Mouse (Mus musculus): Measurements from ENCODE around the gene A430078G23Rik. TPM values are rescaled to one million over a fixed set of nuclear protein-coding genes. Genes with fewer than 3 reads are reported as not detected.

The A430078G23Rik gene
- total and polyA plus RNA-seq, 2 experiments from 2014 or later: not detected

GRCm38 (mm10) chr8:3416846-3417245, 63.6 kb downstream of the A430078G23Rik start:
- ATAC-seq: no peak
- no peaks in the 10 kb centered on the region for H3K27me3 ChIP-seq (ENCODE audit: insufficient read depth, low read length)
- 29% methylated on average over 4 of the region's 4 CpGs for WGBS

GRCm38 (mm10) chr8:3417455-3417854, 64.2 kb downstream of the A430078G23Rik start:
- Histone ChIP-seq H3K4me3 (ENCODE audit: low read length) (no peak overlapping the region), H3K9ac (replicated peaks; ENCODE audit: low read length) (no peak overlapping the region), H3K27ac (no peak overlapping the region), H3K9me3 (ENCODE audit: low read length) (no peaks in the 10 kb centered on the region), H3K27me3 (ENCODE audit: insufficient read depth, low read length) (no peaks in the 10 kb centered on the region), H3K36me3 (ENCODE audit: insufficient read depth, low read length) (no peaks in the 10 kb centered on the region), H3K4me2 (ENCODE audit: low read depth, low read length) (no peak overlapping the region), H3K4me1 (ENCODE audit: insufficient read depth, low read length) (0 out of 2 replicates have a peak, but pooled peaks cover 8% of the 10 kb centered on the region)
- WGBS: 12% methylated on average over 8 of the region's 8 CpGs
- peak; percentile 25 for DNase-seq (ENCODE audit: low spot score)
- ATAC-seq: no peak
- no peak for TF ChIP-seq CTCF (IDR thresholded peaks at IDR 0.05; ENCODE audit: low read depth)

More at GRCm38 (mm10) chr8:3416846-3417245, 63.6 kb downstream of the A430078G23Rik start:
- H3K36me3 ChIP-seq (ENCODE audit: insufficient read depth, low read length): no peaks in the 10 kb centered on the region
- no peak overlapping the region for H3K4me2 ChIP-seq (ENCODE audit: low read depth, low read length)
- no peaks in the 10 kb centered on the region for H3K9me3 ChIP-seq (ENCODE audit: low read length)
- no peak for DNase-seq (ENCODE audit: low spot score)
- H3K4me3 ChIP-seq (ENCODE audit: low read length): no peak overlapping the region
- no peak overlapping the region for H3K9ac ChIP-seq (replicated peaks; ENCODE audit: low read length)
- no peak for TF ChIP-seq CTCF (IDR thresholded peaks at IDR 0.05; ENCODE audit: low read depth)
- no peak overlapping the region for H3K27ac ChIP-seq
- H3K4me1 ChIP-seq (ENCODE audit: insufficient read depth, low read length): 0 out of 2 replicates have a peak, but pooled peaks cover 8% of the 10 kb centered on the region

- no peak for DNase-seq (ENCODE audit: low spot score)
- 77% methylated on average over 1 of the region's 1 CpGs for WGBS
- no peak overlapping the region for H3K27ac ChIP-seq
These were observed 64.9 kb downstream of the A430078G23Rik start for GRCm38 (mm10) chr8:3418101-3418500.

GRCm38 (mm10) chr8:3420105-3420706, 67.0 kb downstream of the A430078G23Rik start:
- WGBS: 78% methylated on average over 10 of the region's 10 CpGs
- TF ChIP-seq CTCF (IDR thresholded peaks at IDR 0.05; ENCODE audit: low read depth): no peak
- H3K27ac ChIP-seq: peak overlapping the region; percentile 48; the same call in 1 of the 2 replicates
- 0 out of 2 replicates have a peak, but pooled peaks cover 8% of the 10 kb centered on the region for H3K4me1 ChIP-seq (ENCODE audit: insufficient read depth, low read length)
- H3K36me3 ChIP-seq (ENCODE audit: insufficient read depth, low read length): no peaks in the 10 kb centered on the region
- no peak overlapping the region for H3K9ac ChIP-seq (replicated peaks; ENCODE audit: low read length)
- DNase-seq (ENCODE audit: low spot score): no peak
- no peak overlapping the region for H3K4me2 ChIP-seq (ENCODE audit: low read depth, low read length)
- no peaks in the 10 kb centered on the region for H3K27me3 ChIP-seq (ENCODE audit: insufficient read depth, low read length)
- no peak for ATAC-seq
- no peaks in the 10 kb centered on the region for H3K9me3 ChIP-seq (ENCODE audit: low read length)
- H3K4me3 ChIP-seq (ENCODE audit: low read length): no peak overlapping the region

More at GRCm38 (mm10) chr8:3418101-3418500, 64.9 kb downstream of the A430078G23Rik start:
- no peak overlapping the region for H3K9ac ChIP-seq (replicated peaks; ENCODE audit: low read length)
- no peaks in the 10 kb centered on the region for H3K9me3 ChIP-seq (ENCODE audit: low read length)
- ATAC-seq: no peak
- TF ChIP-seq CTCF (IDR thresholded peaks at IDR 0.05; ENCODE audit: low read depth): no peak
- H3K4me3 ChIP-seq (ENCODE audit: low read length): no peak overlapping the region
- no peaks in the 10 kb centered on the region for H3K27me3 ChIP-seq (ENCODE audit: insufficient read depth, low read length)
- H3K4me2 ChIP-seq (ENCODE audit: low read depth, low read length): no peak overlapping the region
- H3K4me1 ChIP-seq (ENCODE audit: insufficient read depth, low read length): 0 out of 2 replicates have a peak, but pooled peaks cover 8% of the 10 kb centered on the region
- no peaks in the 10 kb centered on the region for H3K36me3 ChIP-seq (ENCODE audit: insufficient read depth, low read length)

- Histone ChIP-seq H3K27ac (no peak overlapping the region), H3K4me1 (ENCODE audit: insufficient read depth, low read length) (0 out of 2 replicates have a peak, but pooled peaks cover 8% of the 10 kb centered on the region), H3K4me3 (ENCODE audit: low read length) (no peak overlapping the region), H3K4me2 (ENCODE audit: low read depth, low read length) (no peak overlapping the region), H3K9me3 (ENCODE audit: low read length) (no peaks in the 10 kb centered on the region), H3K36me3 (ENCODE audit: insufficient read depth, low read length) (no peaks in the 10 kb centered on the region), H3K9ac (replicated peaks; ENCODE audit: low read length) (no peak overlapping the region), H3K27me3 (ENCODE audit: insufficient read depth, low read length) (no peaks in the 10 kb centered on the region)
- ATAC-seq (no peak), DNase-seq (ENCODE audit: low spot score) (no peak)
- no peak for TF ChIP-seq CTCF (IDR thresholded peaks at IDR 0.05; ENCODE audit: low read depth)
- WGBS: 93% methylated on average over 5 of the region's 5 CpGs
These were observed 68.3 kb downstream of the A430078G23Rik start for GRCm38 (mm10) chr8:3421507-3421906.

GRCm38 (mm10) chr8:3425217-3425616, 72.0 kb downstream of the A430078G23Rik start:
- 93% methylated on average over 5 of the region's 5 CpGs for WGBS
- no peak for TF ChIP-seq CTCF (IDR thresholded peaks at IDR 0.05; ENCODE audit: low read depth)
- Histone ChIP-seq H3K9ac (replicated peaks; ENCODE audit: low read length) (no peak overlapping the region), H3K4me3 (ENCODE audit: low read length) (no peak overlapping the region), H3K4me2 (ENCODE audit: low read depth, low read length) (no peak overlapping the region), H3K36me3 (ENCODE audit: insufficient read depth, low read length) (peaks cover 17% of the 10 kb centered on the region; the same call in 1 of the 2 replicates), H3K9me3 (ENCODE audit: low read length) (no peaks in the 10 kb centered on the region), H3K27me3 (ENCODE audit: insufficient read depth, low read length) (no peaks in the 10 kb centered on the region), H3K27ac (no peak overlapping the region), H3K4me1 (ENCODE audit: insufficient read depth, low read length) (no peaks in the 10 kb centered on the region)
- DNase-seq (ENCODE audit: low spot score) (no peak), ATAC-seq (no peak)

GRCm38 (mm10) chr8:3426211-3426610, 73.0 kb downstream of the A430078G23Rik start:
- DNase-seq (ENCODE audit: low spot score) (no peak), ATAC-seq (no peak)
- Histone ChIP-seq H3K9ac (replicated peaks; ENCODE audit: low read length) (no peak overlapping the region), H3K4me2 (ENCODE audit: low read depth, low read length) (no peak overlapping the region), H3K4me3 (ENCODE audit: low read length) (no peak overlapping the region), H3K4me1 (ENCODE audit: insufficient read depth, low read length) (no peaks in the 10 kb centered on the region), H3K9me3 (ENCODE audit: low read length) (no peaks in the 10 kb centered on the region), H3K27me3 (ENCODE audit: insufficient read depth, low read length) (no peaks in the 10 kb centered on the region), H3K36me3 (ENCODE audit: insufficient read depth, low read length) (peaks cover 24% of the 10 kb centered on the region), H3K27ac (no peak overlapping the region)
- 88% methylated on average over 3 of the region's 3 CpGs for whole genome bisulfite sequencing
- no peak for TF ChIP-seq CTCF (IDR thresholded peaks at IDR 0.05; ENCODE audit: low read depth)

All from hindbrain, postnatal 0 days (tissue).